Mouse (Mus musculus): Measurements from ENCODE around the gene Agfg1. TPM values are rescaled to one million over a fixed set of nuclear protein-coding genes. Genes with fewer than 3 reads are reported as not detected.

Agfg1 gene
- polyA plus RNA-seq, 1 experiment from 2014 or later: 44.6 TPM

GRCm38 (mm10) chr1:82824147-82824546, 15.1 kb upstream of the Agfg1 start:
- Histone ChIP-seq H3K27me3 (ENCODE audit: control insufficient read depth, insufficient read depth, low read length) (no peaks in the 10 kb centered on the region), H3K9ac (ENCODE audit: low read length) (no peak overlapping the region), H3K9me3 (ENCODE audit: control insufficient read depth, low read length) (no peaks in the 10 kb centered on the region), H3K36me3 (ENCODE audit: control insufficient read depth, insufficient read depth, low read length) (no peaks in the 10 kb centered on the region), H3K27ac (replicated peaks in 1 of 2; ENCODE audit: control insufficient read depth in 1 of 2, insufficient read depth in 1 of 2, low read depth in 2 of 2, low read length in 2 of 2) (no peak overlapping the region), H3K4me2 (ENCODE audit: low read length) (no peak overlapping the region), H3K4me3 (ENCODE audit: control insufficient read depth in 1 of 2, insufficient read depth in 1 of 2, low read depth in 1 of 2, low read length in 2 of 2) (no peak overlapping the region), H3K4me1 (ENCODE audit: control insufficient read depth in 2 of 2, insufficient read depth in 2 of 2, low read length in 2 of 2) (peaks cover 6 to 7% of the 10 kb centered on the region in 2 experiments)
- 84% methylated on average over 6 of the region's 6 CpGs for WGBS
- ATAC-seq (ENCODE audit: insufficient number of reproducible peaks, insufficient read depth, low FRiP score, low read depth): no peak

DNA sequence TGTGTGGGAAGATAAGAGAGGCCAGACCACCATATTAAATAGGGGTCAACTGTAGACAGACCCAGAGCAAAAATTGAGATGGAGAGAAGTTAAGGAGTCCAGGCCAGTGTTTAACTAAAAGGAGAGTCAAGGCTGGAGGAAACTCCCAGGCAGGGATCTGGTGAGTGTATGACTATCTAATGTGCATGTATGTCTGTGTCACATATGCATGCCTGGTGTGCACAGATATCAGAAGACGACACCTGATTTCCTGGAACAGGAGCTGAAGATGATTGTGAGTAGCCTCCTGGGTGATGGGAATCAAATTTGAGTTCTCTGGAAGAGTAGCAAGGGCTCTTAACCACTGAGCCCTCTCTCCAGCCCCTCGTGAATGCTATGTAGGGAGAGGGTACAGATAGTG, 14.0 kb upstream of the Agfg1 start:
- Histone ChIP-seq H3K9ac (ENCODE audit: low read length) (no peak overlapping the region), H3K27me3 (ENCODE audit: control insufficient read depth, insufficient read depth, low read length) (no peaks in the 10 kb centered on the region), H3K4me2 (ENCODE audit: low read length) (no peak overlapping the region), H3K36me3 (ENCODE audit: control insufficient read depth, insufficient read depth, low read length) (no peaks in the 10 kb centered on the region), H3K4me1 (ENCODE audit: control insufficient read depth in 2 of 2, insufficient read depth in 2 of 2, low read length in 2 of 2) (peaks cover under 1 to 4% of the 10 kb centered on the region in 2 experiments; a peak in 3 of 4 replicates), H3K27ac (replicated peaks in 1 of 2; ENCODE audit: control insufficient read depth in 1 of 2, insufficient read depth in 1 of 2, low read depth in 2 of 2, low read length in 2 of 2) (no peak overlapping the region), H3K9me3 (ENCODE audit: control insufficient read depth, low read length) (no peaks in the 10 kb centered on the region), H3K4me3 (ENCODE audit: control insufficient read depth in 1 of 2, insufficient read depth in 1 of 2, low read depth in 1 of 2, low read length in 2 of 2) (no peak overlapping the region)
- WGBS: 92% methylated on average over 2 of the region's 2 CpGs
- no peak for ATAC-seq (ENCODE audit: insufficient number of reproducible peaks, insufficient read depth, low FRiP score, low read depth)

GRCm38 (mm10) chr1:82825783-82826182, 13.5 kb upstream of the Agfg1 start:
- Histone ChIP-seq H3K4me1 (ENCODE audit: control insufficient read depth in 2 of 2, insufficient read depth in 2 of 2, low read length in 2 of 2) (no peaks in the 10 kb centered on the region), H3K4me2 (ENCODE audit: low read length) (no peak overlapping the region), H3K9me3 (ENCODE audit: control insufficient read depth, low read length) (no peaks in the 10 kb centered on the region), H3K36me3 (ENCODE audit: control insufficient read depth, insufficient read depth, low read length) (no peaks in the 10 kb centered on the region), H3K9ac (ENCODE audit: low read length) (no peak overlapping the region), H3K27me3 (ENCODE audit: control insufficient read depth, insufficient read depth, low read length) (no peaks in the 10 kb centered on the region), H3K27ac (replicated peaks in 1 of 2; ENCODE audit: control insufficient read depth in 1 of 2, insufficient read depth in 1 of 2, low read depth in 2 of 2, low read length in 2 of 2) (no peak overlapping the region), H3K4me3 (ENCODE audit: control insufficient read depth in 1 of 2, insufficient read depth in 1 of 2, low read depth in 1 of 2, low read length in 2 of 2) (no peak overlapping the region)
- no peak for ATAC-seq (ENCODE audit: insufficient number of reproducible peaks, insufficient read depth, low FRiP score, low read depth)
- WGBS: 87% methylated on average over 7 of the region's 7 CpGs

DNA sequence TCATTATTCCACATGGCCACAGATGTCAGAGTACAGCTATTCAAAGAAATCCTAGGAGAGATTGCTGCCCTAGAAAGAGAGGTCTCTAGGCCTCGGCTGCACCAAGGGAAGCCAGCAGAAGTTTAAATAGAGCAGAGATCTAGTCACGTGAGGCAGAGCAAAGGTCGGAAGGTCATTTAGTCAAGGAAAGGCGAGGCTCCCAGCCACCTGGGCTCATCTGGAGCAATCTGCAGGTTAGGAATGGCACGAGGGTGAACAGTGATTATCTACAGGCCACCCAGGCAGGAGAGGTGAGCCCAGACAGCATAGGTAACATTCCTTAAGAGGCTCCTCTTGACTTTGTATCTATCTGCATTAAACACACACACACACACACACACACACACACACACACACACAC, 12.4 kb upstream of the Agfg1 start:
- 41% methylated on average over 5 of the region's 5 CpGs for WGBS

GRCm38 (mm10) chr1:82830771-82831170, 8.5 kb upstream of the Agfg1 start:
- Histone ChIP-seq H3K9me3 (ENCODE audit: control insufficient read depth, low read length) (no peaks in the 10 kb centered on the region), H3K27ac (replicated peaks in 1 of 2; ENCODE audit: control insufficient read depth in 1 of 2, insufficient read depth in 1 of 2, low read depth in 2 of 2, low read length in 2 of 2) (no peak overlapping the region), H3K4me1 (ENCODE audit: control insufficient read depth in 2 of 2, insufficient read depth in 2 of 2, low read length in 2 of 2) (peaks cover 22 to 25% of the 10 kb centered on the region in 2 experiments), H3K36me3 (ENCODE audit: control insufficient read depth, insufficient read depth, low read length) (no peaks in the 10 kb centered on the region), H3K27me3 (ENCODE audit: control insufficient read depth, insufficient read depth, low read length) (no peaks in the 10 kb centered on the region), H3K4me2 (ENCODE audit: low read length) (no peak overlapping the region), H3K9ac (ENCODE audit: low read length) (no peak overlapping the region), H3K4me3 (ENCODE audit: control insufficient read depth in 1 of 2, insufficient read depth in 1 of 2, low read depth in 1 of 2, low read length in 2 of 2) (no peak overlapping the region)
- WGBS: 92% methylated on average over 1 of the region's 1 CpGs
- ATAC-seq (ENCODE audit: insufficient number of reproducible peaks, insufficient read depth, low FRiP score, low read depth): no peak

More for the DNA sequence above, 12.4 kb upstream of the Agfg1 start:
- H3K9me3 ChIP-seq (ENCODE audit: control insufficient read depth, low read length): no peaks in the 10 kb centered on the region
- no peak overlapping the region for H3K9ac ChIP-seq (ENCODE audit: low read length)
- no peak for ATAC-seq (ENCODE audit: insufficient number of reproducible peaks, insufficient read depth, low FRiP score, low read depth)
- H3K4me3 ChIP-seq (ENCODE audit: control insufficient read depth in 1 of 2, insufficient read depth in 1 of 2, low read depth in 1 of 2, low read length in 2 of 2): no peak overlapping the region
- no peak overlapping the region for H3K27ac ChIP-seq (replicated peaks in 1 of 2; ENCODE audit: control insufficient read depth in 1 of 2, insufficient read depth in 1 of 2, low read depth in 2 of 2, low read length in 2 of 2)
- H3K27me3 ChIP-seq (ENCODE audit: control insufficient read depth, insufficient read depth, low read length): no peaks in the 10 kb centered on the region
- H3K4me2 ChIP-seq (ENCODE audit: low read length): no peak overlapping the region
- H3K4me1 ChIP-seq (ENCODE audit: control insufficient read depth in 2 of 2, insufficient read depth in 2 of 2, low read length in 2 of 2): peaks cover 7% of the 10 kb centered on the region in 2 experiments
- no peaks in the 10 kb centered on the region for H3K36me3 ChIP-seq (ENCODE audit: control insufficient read depth, insufficient read depth, low read length)

DNA sequence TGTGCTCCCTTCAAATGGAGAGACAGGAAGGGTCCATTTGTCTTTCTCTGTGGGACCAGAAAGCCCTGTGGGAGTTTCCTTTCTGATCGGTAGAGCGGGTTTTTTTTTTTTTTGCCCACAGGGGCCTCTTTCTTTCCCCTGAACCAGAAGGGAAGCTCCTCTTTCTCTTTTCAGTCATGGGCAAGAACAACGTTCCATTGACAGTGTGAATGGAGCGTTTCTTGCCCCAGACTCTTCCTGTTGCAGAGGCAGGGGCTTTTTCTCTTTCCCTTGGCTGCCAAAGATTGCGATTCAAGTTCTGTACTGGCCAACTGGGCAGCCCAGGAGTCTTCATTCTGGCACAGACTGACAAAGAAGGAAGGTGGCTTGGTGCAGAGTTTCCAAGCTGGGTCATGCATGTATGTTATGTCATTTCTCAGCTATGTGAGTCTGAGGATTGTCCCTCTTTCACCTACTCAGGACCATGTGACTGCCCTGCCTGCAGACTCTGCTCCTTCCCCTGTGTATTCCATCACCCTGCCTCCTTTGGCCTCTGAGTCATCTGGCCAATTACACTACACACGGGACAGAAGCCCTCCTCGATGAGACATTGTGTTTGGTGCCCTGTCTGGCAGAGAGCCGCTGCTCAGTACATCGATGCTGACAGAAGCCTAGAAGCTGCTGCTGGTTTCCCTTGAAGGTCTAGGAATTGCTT, 7.6 kb upstream of the Agfg1 start:
- H3K4me1 ChIP-seq (ENCODE audit: control insufficient read depth in 2 of 2, insufficient read depth in 2 of 2, low read length in 2 of 2): peaks cover 25 to 33% of the 10 kb centered on the region in 2 experiments
- H3K27me3 ChIP-seq (ENCODE audit: control insufficient read depth, insufficient read depth, low read length): no peaks in the 10 kb centered on the region
- H3K4me2 ChIP-seq (ENCODE audit: low read length): peak overlapping the region; percentile 22
- peak overlapping the region; percentile 52 to 77 for H3K27ac ChIP-seq (replicated peaks in 1 of 2; ENCODE audit: control insufficient read depth in 1 of 2, insufficient read depth in 1 of 2, low read depth in 2 of 2, low read length in 2 of 2)
- WGBS: 27% methylated on average over 9 of the region's 9 CpGs
- ATAC-seq (ENCODE audit: insufficient number of reproducible peaks, insufficient read depth, low FRiP score, low read depth): peak; percentile 83
- H3K36me3 ChIP-seq (ENCODE audit: control insufficient read depth, insufficient read depth, low read length): no peaks in the 10 kb centered on the region
- no peak overlapping the region for H3K4me3 ChIP-seq (ENCODE audit: control insufficient read depth in 1 of 2, insufficient read depth in 1 of 2, low read depth in 1 of 2, low read length in 2 of 2)
- H3K9me3 ChIP-seq (ENCODE audit: control insufficient read depth, low read length): no peaks in the 10 kb centered on the region
- H3K9ac ChIP-seq (ENCODE audit: low read length): no peak overlapping the region; the same call in 1 of the 2 replicates

DNA sequence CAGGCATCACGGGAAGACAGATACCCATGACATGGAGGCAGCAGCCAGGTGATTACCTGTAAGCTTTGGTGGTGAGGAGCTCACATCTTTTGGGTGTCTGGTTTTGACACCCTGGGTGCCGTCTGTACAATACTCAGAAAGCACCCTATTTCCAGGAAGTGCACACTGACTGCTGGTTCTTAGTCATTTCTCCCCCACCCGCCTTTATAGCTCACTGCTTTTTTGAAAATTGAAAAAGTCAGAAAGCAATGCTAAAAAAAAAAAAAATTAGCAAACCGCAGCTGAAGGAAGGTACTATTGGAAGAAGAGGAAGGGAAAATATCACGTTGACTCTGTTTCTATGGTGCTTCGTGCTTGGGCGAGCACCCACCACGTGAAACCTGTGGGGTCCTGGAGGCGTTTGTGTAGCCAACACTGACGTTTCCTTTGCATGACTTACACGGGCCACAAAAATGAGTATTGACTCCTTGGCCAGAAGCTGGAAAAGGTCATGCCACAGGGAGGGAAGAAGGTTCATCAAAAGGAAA, 6.7 kb upstream of the Agfg1 start:
- peaks cover 25 to 33% of the 10 kb centered on the region in 2 experiments for H3K4me1 ChIP-seq (ENCODE audit: control insufficient read depth in 2 of 2, insufficient read depth in 2 of 2, low read length in 2 of 2)
- H3K4me2 ChIP-seq (ENCODE audit: low read length): no peak overlapping the region
- 76% methylated on average over 11 of the region's 11 CpGs for WGBS
- H3K27me3 ChIP-seq (ENCODE audit: control insufficient read depth, insufficient read depth, low read length): no peaks in the 10 kb centered on the region
- peak overlapping the region; percentile 52 to 77 for H3K27ac ChIP-seq (replicated peaks in 1 of 2; ENCODE audit: control insufficient read depth in 1 of 2, insufficient read depth in 1 of 2, low read depth in 2 of 2, low read length in 2 of 2)
- H3K4me3 ChIP-seq (ENCODE audit: control insufficient read depth in 1 of 2, insufficient read depth in 1 of 2, low read depth in 1 of 2, low read length in 2 of 2): no peak overlapping the region
- H3K9ac ChIP-seq (ENCODE audit: low read length): no peak overlapping the region
- no peak for ATAC-seq (ENCODE audit: insufficient number of reproducible peaks, insufficient read depth, low FRiP score, low read depth)
- no peaks in the 10 kb centered on the region for H3K9me3 ChIP-seq (ENCODE audit: control insufficient read depth, low read length)
- no peaks in the 10 kb centered on the region for H3K36me3 ChIP-seq (ENCODE audit: control insufficient read depth, insufficient read depth, low read length)

Measured in heart, embryonic 14.5 days (tissue).